Mouse (Mus musculus): Measurements from ENCODE around the gene Capn9.

Capn9 gene

GRCm38 (mm10) chr8:124575811-124576210, at the start of gene Capn9:
TSS of gene Capn9 (plus strand) at chr8:124576111.
- DNase-seq (ENCODE audit: low spot score in 2 of 2), result no peak

DNA sequence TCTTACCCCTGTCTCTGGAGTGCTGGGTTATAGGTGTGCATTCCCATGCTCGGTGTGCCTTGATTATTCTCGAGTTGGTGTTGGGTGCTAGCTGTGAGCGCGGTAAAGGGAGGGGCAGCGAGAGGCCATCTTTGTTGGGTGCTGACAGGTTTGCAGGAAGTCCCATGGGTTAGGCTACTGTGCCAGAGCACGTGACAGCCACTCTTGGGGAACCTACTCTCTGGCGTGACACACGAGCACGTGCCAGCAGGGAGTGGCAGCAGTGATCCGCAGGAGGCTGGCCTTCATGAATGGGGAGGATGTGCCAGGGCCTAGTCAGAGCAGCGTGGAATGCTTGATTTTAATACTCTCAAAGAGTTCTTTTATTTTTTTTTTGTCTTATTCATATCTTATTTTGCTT, 49.6 kb upstream of the Capn9 start:
- no peak for DNase-seq (ENCODE audit: low spot score in 2 of 2)

- DNase-seq (ENCODE audit: low spot score in 2 of 2), result no peak
Measured at GRCm38 (mm10) chr8:124530076-124530475, 45.8 kb upstream of the Capn9 start.

GRCm38 (mm10) chr8:124530556-124530955, 45.4 kb upstream of the Capn9 start:
- no peak for DNase-seq (ENCODE audit: low spot score in 2 of 2)

DNA sequence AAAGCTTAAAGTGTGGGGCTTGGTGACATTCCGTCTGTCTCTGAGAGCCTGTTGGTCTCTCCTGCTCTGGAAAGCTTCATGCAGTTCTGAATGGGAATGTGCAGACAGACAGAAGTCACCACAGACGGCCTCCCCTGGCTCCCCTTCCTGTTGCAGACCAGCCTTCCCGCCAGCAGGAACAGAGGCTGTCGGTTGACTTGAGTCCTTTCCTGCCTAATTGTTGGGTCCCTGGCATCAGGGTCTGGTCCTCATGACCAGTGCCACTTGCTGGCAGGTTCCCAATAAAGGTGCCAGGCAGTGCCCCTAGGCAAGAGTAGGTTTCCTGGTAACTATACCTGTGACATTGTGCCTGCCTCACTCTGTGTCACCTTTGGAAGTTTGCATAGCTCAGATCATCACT, 44.9 kb upstream of the Capn9 start:
- no peak for DNase-seq (ENCODE audit: low spot score in 2 of 2)

DNA sequence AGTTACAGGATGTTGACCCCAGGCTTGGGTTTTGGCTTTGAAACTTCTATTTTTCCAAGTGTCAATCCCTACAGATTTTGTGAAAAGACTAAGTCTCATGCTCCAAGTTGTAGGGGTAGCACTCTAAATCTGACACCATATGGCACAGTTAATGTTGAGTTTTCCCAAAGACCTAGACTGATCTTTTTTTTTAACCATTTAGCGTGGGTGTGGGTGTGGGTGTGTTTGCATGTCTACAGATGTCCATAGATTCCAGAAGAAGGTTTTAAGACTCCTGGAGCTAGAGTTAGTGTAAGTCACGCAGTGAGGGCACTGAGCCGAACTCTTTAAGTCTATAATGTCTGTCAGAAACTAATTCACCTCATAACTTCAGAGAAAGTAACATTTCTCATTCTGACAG, 43.3 kb upstream of the Capn9 start:
- no peak for DNase-seq (ENCODE audit: low spot score in 2 of 2)

GRCm38 (mm10) chr8:124535451-124535850, 40.5 kb upstream of the Capn9 start:
- DNase-seq (ENCODE audit: low spot score in 2 of 2), result no peak

GRCm38 (mm10) chr8:124540906-124541305, 35.0 kb upstream of the Capn9 start:
- no peak for DNase-seq (ENCODE audit: low spot score in 2 of 2)

- no peak for DNase-seq (ENCODE audit: low spot score in 2 of 2)
Measured at GRCm38 (mm10) chr8:124542001-124542400, 33.9 kb upstream of the Capn9 start.

GRCm38 (mm10) chr8:124543272-124543671, 32.6 kb upstream of the Capn9 start:
- DNase-seq (ENCODE audit: low spot score in 2 of 2), result no peak

GRCm38 (mm10) chr8:124546371-124546770, 29.5 kb upstream of the Capn9 start:
- DNase-seq (ENCODE audit: low spot score in 2 of 2), result no peak

DNA sequence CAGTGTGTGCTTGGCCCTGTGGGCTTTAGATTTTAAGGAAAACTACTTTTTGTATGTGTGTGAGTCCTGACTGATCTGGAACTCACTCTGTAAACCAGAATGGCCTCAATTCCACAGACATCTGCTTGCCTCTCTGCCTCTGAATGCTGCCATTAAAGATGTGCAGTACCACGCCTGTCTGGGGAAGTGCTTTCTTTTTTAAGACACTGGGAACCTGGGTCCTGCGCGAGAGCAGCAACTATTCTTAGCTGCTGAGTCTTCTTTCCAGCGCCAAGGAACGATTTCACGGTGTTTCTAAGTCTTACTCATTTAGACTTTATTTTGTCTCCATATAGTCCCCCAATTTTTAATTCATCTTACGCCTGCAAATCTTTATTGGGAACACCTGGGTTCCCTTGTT, 29.1 kb upstream of the Capn9 start:
- no peak for DNase-seq (ENCODE audit: low spot score in 2 of 2)

DNA sequence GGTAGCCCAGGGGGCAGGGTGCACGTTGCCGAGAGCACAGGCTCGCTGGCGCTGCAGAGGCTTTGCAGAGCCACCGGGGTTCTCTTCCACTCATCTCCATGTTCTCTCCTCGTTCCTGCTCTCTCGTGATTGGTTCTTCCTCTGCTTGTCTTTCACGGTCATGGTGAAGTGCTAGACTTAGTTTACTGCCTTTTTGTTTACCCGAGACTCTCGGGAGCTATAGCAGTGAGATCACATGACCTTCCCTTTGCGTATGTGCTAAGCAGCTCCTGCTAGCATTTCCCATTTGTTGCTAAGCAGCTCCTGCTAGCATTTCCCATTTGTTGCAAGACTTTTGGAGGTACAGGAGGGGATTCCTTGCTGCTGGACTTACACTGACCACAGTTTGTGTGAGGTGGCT, 28.6 kb upstream of the Capn9 start:
- no peak for DNase-seq (ENCODE audit: low spot score in 2 of 2)

- DNase-seq (ENCODE audit: low spot score in 2 of 2), result no peak
Measured at GRCm38 (mm10) chr8:124548187-124548586, 27.7 kb upstream of the Capn9 start.

DNA sequence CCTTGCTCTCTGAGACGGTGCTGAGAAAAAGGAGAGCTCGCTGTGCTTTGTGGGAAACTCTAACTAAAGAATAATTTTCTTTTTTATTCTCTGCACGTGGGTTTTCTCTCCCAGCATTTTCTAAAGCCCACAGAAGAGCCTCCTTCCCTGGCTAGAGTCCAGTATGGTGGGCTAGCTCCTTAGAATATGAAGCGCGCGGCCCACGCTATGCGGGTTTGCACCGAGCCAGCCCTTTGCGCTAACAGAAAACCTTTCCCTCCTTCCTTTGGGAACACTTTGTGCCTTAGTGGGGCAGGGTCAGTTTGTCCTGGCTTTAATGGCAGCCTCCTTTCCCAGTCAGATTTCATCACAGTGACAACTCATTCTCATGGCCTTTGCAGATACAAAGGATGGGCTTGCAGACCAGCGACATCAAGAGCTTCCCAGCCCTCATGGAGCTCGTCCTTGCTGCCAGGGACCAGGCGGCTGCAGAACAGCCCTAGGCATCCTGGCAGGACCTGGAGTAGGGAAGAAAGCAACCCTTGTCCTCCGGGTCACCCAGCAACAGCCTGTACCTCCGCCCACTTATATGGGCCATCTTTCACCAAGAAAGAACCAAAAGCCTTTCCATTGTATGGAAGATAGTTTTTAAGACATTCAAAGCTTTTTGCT, 24.8 kb upstream of the Capn9 start:
- peak in 1 of 2 experiments; percentile 47 for DNase-seq (ENCODE audit: low spot score in 2 of 2)

DNA sequence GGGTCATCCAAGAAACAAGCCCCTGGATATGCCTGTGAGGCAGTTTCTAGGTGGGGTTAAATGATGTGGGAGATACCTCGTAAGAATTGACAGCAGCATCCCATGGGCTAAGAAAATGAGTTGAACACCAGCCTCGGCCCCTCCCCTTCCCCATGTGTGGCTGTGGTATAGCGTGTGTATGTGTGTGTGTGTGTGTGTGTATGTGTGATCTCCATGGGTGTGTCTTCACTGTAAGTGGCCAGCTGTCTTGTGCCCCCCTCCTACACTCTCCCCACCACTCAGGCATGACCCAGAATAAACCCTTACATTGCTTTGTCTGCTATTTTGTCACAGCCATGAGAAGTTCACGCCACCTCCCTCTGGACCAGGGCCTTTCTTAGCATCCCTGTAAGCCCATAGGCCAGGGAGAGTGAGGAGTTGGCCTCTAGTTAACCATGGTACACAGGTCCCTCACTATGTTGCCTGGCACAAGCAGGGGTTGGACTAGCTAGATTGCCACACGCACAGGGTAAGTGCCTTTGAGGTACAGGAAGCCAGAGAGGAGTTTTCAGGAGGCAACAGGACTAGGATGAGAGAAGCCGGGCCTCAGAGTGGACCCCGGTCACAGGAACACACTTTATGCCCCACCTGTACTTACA, 20.7 kb upstream of the Capn9 start:
- no peak for DNase-seq (ENCODE audit: low spot score in 2 of 2)

- DNase-seq (ENCODE audit: low spot score in 2 of 2), result no peak
Measured at GRCm38 (mm10) chr8:124556164-124556563, 19.7 kb upstream of the Capn9 start.

- peak; percentile 49 to 58 for DNase-seq (ENCODE audit: low spot score in 2 of 2)
Measured at GRCm38 (mm10) chr8:124556658-124557057, 19.3 kb upstream of the Capn9 start.

GRCm38 (mm10) chr8:124557476-124557875, 18.4 kb upstream of the Capn9 start:
- DNase-seq (ENCODE audit: low spot score in 2 of 2), result no peak

DNA sequence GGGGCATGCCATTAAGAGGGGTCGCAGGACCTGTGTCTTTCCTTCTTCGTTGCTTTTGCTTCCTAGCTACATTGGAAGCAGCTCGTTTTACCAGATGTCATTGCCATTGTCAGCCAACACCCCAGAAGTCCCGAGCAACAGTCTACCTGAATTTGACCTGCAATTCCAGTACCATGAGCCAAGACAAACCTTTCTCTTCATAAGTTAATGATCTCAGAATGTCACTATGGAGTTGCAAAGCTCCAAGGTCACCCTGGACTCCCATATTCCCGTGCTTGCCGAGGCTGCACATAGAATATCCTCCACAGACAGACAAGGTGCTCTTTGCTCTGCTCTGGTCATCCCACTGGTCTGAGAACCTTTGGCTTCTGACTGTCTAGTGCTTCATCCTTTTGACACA, 8.8 kb upstream of the Capn9 start:
- no peak for DNase-seq (ENCODE audit: low spot score in 2 of 2)

DNA sequence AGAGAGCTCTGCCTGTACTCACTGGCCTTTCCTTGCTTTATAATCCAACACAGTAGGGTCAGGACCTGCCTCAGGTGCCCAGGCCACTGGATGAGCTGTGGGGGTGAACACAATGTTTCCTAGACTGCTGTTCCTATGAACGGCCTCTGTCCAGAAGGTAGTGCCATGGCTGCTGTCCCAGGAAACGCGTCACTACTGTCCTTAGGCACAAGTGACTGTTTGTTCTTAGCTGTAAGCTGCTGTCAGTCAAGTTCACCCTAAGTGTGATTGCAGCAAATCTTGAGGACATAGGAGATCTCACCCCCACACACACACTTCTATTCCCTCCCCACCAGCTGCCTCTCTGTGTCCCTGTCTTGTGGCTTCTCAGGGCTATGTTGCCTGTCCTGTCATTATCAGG, 8.3 kb upstream of the Capn9 start:
- no peak for DNase-seq (ENCODE audit: low spot score in 2 of 2)

DNA sequence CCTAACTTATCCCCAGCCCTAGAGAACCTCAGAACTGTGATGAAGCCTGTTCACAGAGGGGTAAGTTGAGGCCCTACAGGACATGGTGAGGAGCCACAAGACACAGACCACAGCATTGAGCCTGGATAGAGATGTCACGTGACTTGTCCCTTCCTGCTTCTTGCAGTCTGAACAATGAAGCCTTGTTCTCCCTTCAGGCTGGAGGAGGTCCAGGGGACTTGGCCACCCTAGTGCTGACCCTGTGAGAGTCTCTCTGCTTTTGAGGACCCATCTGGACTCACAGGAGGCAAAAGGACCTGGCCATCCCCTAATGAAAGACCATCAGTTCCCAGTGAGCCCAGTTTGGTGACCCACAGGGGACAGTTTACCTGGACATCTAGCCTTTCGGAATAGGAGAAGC, 6.8 kb upstream of the Capn9 start:
- DNase-seq (ENCODE audit: low spot score in 2 of 2), result no peak

- no peak for DNase-seq (ENCODE audit: low spot score in 2 of 2)
Measured at GRCm38 (mm10) chr8:124569593-124569992, 6.3 kb upstream of the Capn9 start, which contains the start of gene Agt. TSS of gene Agt (minus strand) at chr8:124569706.

Measured in frontal cortex, postnatal 10 days (tissue).